Mouse (Mus musculus): ENCODE data around the gene Focad.

- no peak for TF ChIP-seq CTCF (IDR thresholded peaks at IDR 0.05; ENCODE audit: low read depth)
- no peak for TF ChIP-seq EP300 (IDR thresholded peaks at IDR 0.05; ENCODE audit: low read depth)
These were observed 225.6 kb downstream of the Focad start for GRCm38 (mm10) chr4:88320067-88320466.
